Mouse (Mus musculus) hindbrain, embryonic 14.5 days (tissue): ENCODE measurements at regions not wholly inside any gene's neighbourhood (a gene's known extent, or its start where the extent isn't known, plus 50 kb on each side); places are given as distances from the start of the nearest gene placed in this dataset.

Experiments used
- ATAC-seq: fragments of 200-750 bp; cut with Nextera tagmentation; 2 replicates; pipeline ENCODE4 v1.8.0; 2017; ENCODE audit warnings: moderate number of reproducible peaks, mild to moderate bottlenecking, moderate TSS enrichment, moderate library complexity; ENCODE audit not compliant: low FRiP score
- DNase-seq: peaks from one replicate; pipeline ENCODE4 v3.0.0-alpha.2; 2015; ENCODE audit warnings: low spot score
- H3K27ac ChIP-seq: fragments of 300-500 bp; sonication (generic); 2 replicates; pipeline ENCODE4 v1.5.1; 2014; ENCODE audit warnings: mild to moderate bottlenecking, moderate library complexity
- H3K27me3 ChIP-seq: fragments of 300-500 bp; sonication (generic); 2 replicates; pipeline ENCODE4 v1.6.1; 2014; ENCODE audit warnings: mild to moderate bottlenecking, low read length, mixed read lengths; ENCODE audit not compliant: control insufficient read depth, insufficient read depth
- H3K36me3 ChIP-seq: fragments of 300-500 bp; sonication (generic); replicated peaks from 2 replicates; pipeline ENCODE4 v1.6.1; 2014; ENCODE audit not compliant: control insufficient read depth, insufficient read depth
- H3K4me1 ChIP-seq: fragments of 300-500 bp; sonication (generic); replicated peaks from 2 replicates; pipeline ENCODE4 v1.6.1; 2014; ENCODE audit warnings: antibody characterized with exemption, low read length, mixed read lengths; ENCODE audit not compliant: control insufficient read depth, insufficient read depth
- H3K4me2 ChIP-seq: fragments of 300-500 bp; sonication (generic); replicated peaks from 2 replicates; pipeline ENCODE4 v1.6.1; 2014; ENCODE audit warnings: mild to moderate bottlenecking, moderate library complexity
- H3K4me3 ChIP-seq: fragments of 300-500 bp; sonication (generic); replicated peaks from 2 replicates; pipeline ENCODE4 v1.5.1; 2014; ENCODE audit warnings: mild to moderate bottlenecking, low read length
- H3K9ac ChIP-seq: fragments of 300-500 bp; sonication (generic); 2 replicates; pipeline ENCODE4 v1.6.1; 2014
- H3K9me3 ChIP-seq: fragments of 300-500 bp; sonication (generic); 2 replicates; pipeline ENCODE4 v1.6.1; 2016; ENCODE audit warnings: low read length; ENCODE audit not compliant: control insufficient read depth
- WGBS: fragments of 180-500 bp; shearing (Covaris S2); extraction: QIAGEN DNeasy Blood & Tissue Kit; methylation state at CpG from one replicate; pipeline ENCODE4 v1.1.7; 2014; 5-methylcytosine and 5-hydroxymethylcytosine counted together

DNA sequence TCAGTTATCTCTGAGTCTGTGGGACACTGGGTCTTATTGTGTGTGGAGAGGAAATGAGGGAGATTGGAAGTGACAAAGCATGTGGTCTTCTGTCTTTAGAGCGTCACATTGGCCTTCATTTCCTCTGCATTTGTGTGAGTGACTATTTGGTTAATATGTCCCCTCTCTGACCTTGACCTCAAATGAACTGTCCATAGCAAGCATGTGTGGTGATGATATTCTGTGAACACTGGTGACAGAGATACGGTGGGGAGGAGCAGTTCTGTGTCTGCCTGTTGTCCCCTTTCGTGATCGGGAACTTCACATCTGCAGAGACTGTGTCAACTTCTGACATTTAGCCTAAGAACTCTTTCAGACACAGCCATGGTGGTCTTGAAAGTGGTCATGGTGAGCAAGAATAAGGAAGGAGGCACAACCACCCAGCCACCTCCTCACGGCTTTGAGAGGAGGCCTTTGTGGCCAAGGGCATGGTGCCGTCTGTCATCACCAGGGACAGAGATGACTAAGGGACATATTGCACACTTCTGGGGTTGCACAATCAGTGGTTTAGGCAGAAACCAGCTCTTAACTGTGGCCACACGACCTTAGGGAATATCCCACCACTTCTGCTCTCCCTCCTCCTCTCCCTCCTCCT lies 79.2 kb upstream of the Sulf2 start:
- H3K4me1 ChIP-seq: 0 out of 2 replicates have a peak, but pooled peaks cover 6% of the 10 kb centered on the region
- no peak for ATAC-seq
- peaks cover 5% of the 10 kb centered on the region; the same call in 1 of the 2 replicates for H3K27me3 ChIP-seq
- WGBS: 89% methylated on average over 7 of the region's 7 CpGs
- H3K9me3 ChIP-seq: no peaks in the 10 kb centered on the region
- no peak for DNase-seq
- H3K4me3 ChIP-seq: no peak overlapping the region
- H3K9ac ChIP-seq: no peak overlapping the region
- H3K27ac ChIP-seq: no peak overlapping the region
- H3K4me2 ChIP-seq: no peak overlapping the region
- H3K36me3 ChIP-seq: no peaks in the 10 kb centered on the region

DNA sequence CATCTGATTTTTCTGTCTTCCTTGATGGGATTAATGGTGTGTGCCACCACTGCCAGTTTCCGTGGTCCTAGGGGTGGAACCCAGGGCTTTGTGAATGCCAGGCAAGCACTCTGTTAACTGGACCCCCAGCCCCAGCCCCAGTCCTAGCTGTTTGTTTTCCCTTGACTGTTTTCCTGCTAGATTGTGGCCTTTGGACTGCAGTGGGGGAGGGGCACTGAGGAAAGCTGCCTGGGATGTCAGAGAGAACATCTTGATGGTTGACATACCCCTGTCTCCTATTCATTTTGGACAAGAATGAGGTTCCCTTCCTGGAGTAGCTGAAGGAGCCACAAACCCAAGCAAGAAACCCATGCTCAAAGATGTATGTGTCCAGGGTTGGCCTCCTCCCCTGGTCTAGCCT lies 77.8 kb upstream of the Sulf2 start:
- WGBS: 74% methylated on average over 1 of the region's 1 CpGs
- Histone ChIP-seq H3K4me3 (no peak overlapping the region), H3K9me3 (no peaks in the 10 kb centered on the region), H3K4me1 (0 out of 2 replicates have a peak, but pooled peaks cover 6% of the 10 kb centered on the region), H3K27ac (no peak overlapping the region), H3K36me3 (no peaks in the 10 kb centered on the region), H3K27me3 (peaks cover 5% of the 10 kb centered on the region; the same call in 1 of the 2 replicates), H3K4me2 (no peak overlapping the region), H3K9ac (no peak overlapping the region)
- DNase-seq (no peak), ATAC-seq (no peak)

DNA sequence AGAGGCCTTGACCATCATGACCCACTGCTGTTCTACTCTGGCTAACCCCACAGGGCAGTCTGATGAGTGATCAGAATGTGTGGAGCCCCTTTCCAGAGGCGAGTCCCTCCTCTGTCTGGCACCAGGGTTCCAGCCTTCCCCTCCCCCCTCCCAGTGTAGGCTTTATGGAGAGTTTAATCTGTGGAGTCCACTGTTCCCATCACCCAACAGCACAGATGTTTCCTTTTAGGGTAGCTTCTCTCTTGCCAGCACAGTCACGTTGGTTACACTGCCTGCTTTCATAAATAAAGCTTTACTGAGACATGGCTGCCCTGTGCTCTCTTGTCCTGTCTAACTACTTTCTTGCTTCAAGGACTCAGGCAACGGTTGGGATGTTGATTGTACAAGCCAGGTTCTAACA lies 76.9 kb upstream of the Sulf2 start:
- H3K4me1 ChIP-seq: 0 out of 2 replicates have a peak, but pooled peaks cover 3% of the 10 kb centered on the region
- no peak overlapping the region for H3K4me3 ChIP-seq
- ATAC-seq (no peak), DNase-seq (no peak)
- H3K9ac ChIP-seq: no peak overlapping the region
- H3K4me2 ChIP-seq: no peak overlapping the region
- H3K27ac ChIP-seq: no peak overlapping the region
- no peaks in the 10 kb centered on the region for H3K36me3 ChIP-seq
- H3K9me3 ChIP-seq: no peaks in the 10 kb centered on the region
- 58% methylated on average over 3 of the region's 3 CpGs for WGBS
- H3K27me3 ChIP-seq: peaks cover 5% of the 10 kb centered on the region; the same call in 1 of the 2 replicates

DNA sequence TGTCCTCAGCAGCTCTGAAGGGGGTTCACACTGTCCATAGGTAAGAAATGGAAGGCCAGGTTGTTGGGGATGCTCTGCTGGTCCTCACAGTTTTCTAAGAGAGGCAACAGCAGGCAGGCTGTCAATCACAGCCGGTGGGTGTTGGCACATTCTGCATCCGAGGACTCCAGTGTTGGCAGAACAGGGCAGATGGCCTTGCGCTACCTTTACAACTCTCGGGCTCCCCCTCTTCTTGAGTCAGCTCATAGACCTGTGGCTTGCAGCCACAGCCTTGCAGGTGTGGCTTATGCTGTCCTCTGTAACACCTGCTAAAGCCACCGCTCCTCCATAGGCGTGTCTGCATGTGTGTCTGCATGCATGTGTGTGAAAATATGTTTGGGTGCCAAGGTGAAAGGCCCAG lies 75.2 kb upstream of the Sulf2 start:
- DNase-seq (no peak), ATAC-seq (no peak)
- no peaks in the 10 kb centered on the region for H3K9me3 ChIP-seq
- no peak overlapping the region for H3K4me3 ChIP-seq
- H3K4me1 ChIP-seq: no peaks in the 10 kb centered on the region
- H3K27ac ChIP-seq: no peak overlapping the region
- peaks cover 5% of the 10 kb centered on the region; the same call in 1 of the 2 replicates for H3K27me3 ChIP-seq
- no peak overlapping the region for H3K4me2 ChIP-seq
- no peaks in the 10 kb centered on the region for H3K36me3 ChIP-seq
- 87% methylated on average over 6 of the region's 6 CpGs for WGBS
- no peak overlapping the region for H3K9ac ChIP-seq

DNA sequence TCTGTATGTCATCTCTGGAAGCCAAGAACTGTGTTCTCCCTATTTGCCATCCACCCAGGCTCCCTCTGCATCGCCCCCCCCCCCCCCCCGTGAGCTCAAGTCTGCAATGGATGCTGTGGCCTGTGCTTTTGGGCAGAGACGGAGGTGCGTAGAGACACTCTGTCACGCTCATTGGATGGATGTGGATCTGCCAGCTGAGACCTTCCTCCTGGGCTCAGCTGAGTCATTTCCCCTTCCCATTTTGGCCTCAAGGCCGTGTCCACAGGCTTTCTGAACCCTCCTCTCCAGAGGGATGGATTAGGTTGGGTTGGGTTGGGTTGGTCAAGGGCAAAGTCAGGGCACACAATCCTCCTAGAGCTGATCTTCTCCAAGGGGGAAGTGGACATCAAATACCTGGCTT lies 72.9 kb upstream of the Sulf2 start:
- no peak overlapping the region for H3K27ac ChIP-seq

DNA sequence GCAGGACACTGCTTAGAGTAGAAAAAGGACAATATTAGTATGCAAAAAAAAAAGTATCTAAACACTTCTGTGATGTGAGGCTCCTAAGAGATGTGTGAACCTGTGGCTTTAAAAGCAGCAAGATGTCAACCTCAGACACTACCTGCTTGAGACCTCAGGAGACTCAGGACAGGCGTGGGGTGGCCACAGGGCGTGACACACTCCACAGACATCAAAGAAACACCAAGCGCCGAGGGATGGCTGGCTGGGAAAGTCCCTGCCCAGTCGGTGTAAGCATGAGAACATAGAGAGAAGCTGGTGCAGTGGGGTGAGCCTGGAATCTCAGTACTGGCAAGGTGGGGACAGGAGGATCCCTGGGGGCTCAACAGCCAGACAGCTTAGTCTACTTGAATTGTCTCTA lies 72.0 kb upstream of the Sulf2 start:
- H3K4me1 ChIP-seq: no peaks in the 10 kb centered on the region
- DNase-seq (no peak), ATAC-seq (no peak)
- 58% methylated on average over 5 of the region's 5 CpGs for WGBS
- no peak overlapping the region for H3K4me2 ChIP-seq
- H3K9me3 ChIP-seq: no peaks in the 10 kb centered on the region
- no peak overlapping the region for H3K4me3 ChIP-seq
- no peaks in the 10 kb centered on the region for H3K36me3 ChIP-seq
- no peak overlapping the region for H3K27ac ChIP-seq
- no peak overlapping the region for H3K9ac ChIP-seq
- H3K27me3 ChIP-seq: peaks cover 18% of the 10 kb centered on the region

More for the DNA sequence above, 72.9 kb upstream of the Sulf2 start:
- Histone ChIP-seq H3K4me1 (no peaks in the 10 kb centered on the region), H3K36me3 (no peaks in the 10 kb centered on the region), H3K9me3 (no peaks in the 10 kb centered on the region), H3K9ac (no peak overlapping the region), H3K27me3 (peaks cover 13% of the 10 kb centered on the region), H3K4me3 (no peak overlapping the region), H3K4me2 (no peak overlapping the region)
- no peak for ATAC-seq
- WGBS: 69% methylated on average over 6 of the region's 6 CpGs
- DNase-seq: no peak

DNA sequence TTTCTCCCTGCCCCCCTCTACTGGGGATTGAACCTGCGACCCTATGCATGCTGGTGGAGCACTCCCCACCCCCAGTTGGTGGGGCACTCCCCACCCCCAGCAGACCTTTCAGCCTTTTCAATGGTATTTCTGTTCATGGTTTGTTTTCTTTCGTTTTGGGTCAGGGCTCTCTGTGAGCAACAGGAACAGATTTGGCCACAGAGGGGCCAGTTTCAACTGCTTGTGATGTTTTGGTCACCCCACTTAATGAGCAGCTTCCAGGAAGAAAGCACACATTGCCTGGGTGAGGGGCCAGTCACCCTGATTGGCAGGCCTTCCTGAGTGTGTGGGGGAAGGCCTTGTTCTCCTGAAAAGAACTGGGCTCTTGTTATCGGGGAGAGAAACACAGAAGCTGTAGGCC lies 71.5 kb upstream of the Sulf2 start:
- Histone ChIP-seq H3K27me3 (peaks cover 15% of the 10 kb centered on the region), H3K4me3 (no peak overlapping the region), H3K9me3 (no peaks in the 10 kb centered on the region), H3K27ac (no peak overlapping the region), H3K4me2 (no peak overlapping the region), H3K36me3 (no peaks in the 10 kb centered on the region), H3K9ac (no peak overlapping the region), H3K4me1 (no peaks in the 10 kb centered on the region)
- 12% methylated on average over 3 of the region's 3 CpGs for WGBS
- ATAC-seq (no peak; the same call in 1 of the 2 replicates), DNase-seq (no peak)

DNA sequence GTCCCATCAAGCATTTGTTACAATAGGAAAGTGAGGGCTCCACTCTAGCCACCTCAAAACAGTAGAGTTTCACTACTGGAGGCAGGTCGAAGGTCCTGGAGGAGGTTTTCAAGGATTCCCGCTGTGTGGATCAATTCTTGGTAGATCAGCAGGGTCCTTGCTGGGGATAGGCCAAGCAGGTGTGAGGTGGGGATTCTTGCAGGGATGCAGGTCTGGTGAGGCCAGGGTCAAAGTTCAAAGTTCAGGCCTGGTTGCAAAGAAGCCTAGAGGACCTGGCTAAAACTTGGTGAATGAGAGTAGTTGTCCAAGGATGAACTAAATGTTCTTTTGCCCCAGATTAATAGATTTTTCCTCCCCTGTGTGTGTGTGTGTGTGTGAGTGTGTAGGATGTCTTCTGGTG lies 70.9 kb upstream of the Sulf2 start:
- H3K4me1 ChIP-seq: no peaks in the 10 kb centered on the region
- no peaks in the 10 kb centered on the region for H3K36me3 ChIP-seq
- H3K4me3 ChIP-seq: no peak overlapping the region
- no peak overlapping the region for H3K9ac ChIP-seq
- ATAC-seq (no peak), DNase-seq (no peak)
- H3K27me3 ChIP-seq: peaks cover 19% of the 10 kb centered on the region
- 90% methylated on average over 2 of the region's 2 CpGs for WGBS
- H3K4me2 ChIP-seq: no peak overlapping the region
- no peaks in the 10 kb centered on the region for H3K9me3 ChIP-seq
- H3K27ac ChIP-seq: no peak overlapping the region

DNA sequence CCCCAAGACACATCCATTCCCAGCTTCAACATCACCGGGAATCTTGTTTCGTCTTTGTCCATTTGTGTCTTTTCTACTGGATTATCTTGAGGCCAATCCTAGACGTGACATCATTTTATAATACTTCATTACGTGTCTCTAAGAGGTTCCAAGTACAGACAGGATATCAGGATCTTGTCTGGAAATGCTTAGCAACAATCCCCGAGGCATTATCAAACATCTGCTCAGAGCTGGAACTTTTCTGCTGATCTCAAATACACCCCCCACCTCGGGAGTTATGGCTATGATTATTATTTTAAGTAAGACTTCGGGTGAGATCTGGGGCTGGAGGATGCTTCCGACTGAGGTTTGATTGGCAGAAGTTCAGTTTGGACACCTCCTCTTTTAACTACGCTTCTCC lies 69.9 kb upstream of the Sulf2 start:
- Histone ChIP-seq H3K27me3 (peaks cover 19% of the 10 kb centered on the region), H3K27ac (no peak overlapping the region), H3K4me3 (no peak overlapping the region), H3K4me2 (no peak overlapping the region), H3K36me3 (no peaks in the 10 kb centered on the region), H3K9ac (no peak overlapping the region), H3K4me1 (no peaks in the 10 kb centered on the region), H3K9me3 (no peaks in the 10 kb centered on the region)
- DNase-seq (no peak), ATAC-seq (no peak)
- 89% methylated on average over 9 of the region's 9 CpGs for WGBS

DNA sequence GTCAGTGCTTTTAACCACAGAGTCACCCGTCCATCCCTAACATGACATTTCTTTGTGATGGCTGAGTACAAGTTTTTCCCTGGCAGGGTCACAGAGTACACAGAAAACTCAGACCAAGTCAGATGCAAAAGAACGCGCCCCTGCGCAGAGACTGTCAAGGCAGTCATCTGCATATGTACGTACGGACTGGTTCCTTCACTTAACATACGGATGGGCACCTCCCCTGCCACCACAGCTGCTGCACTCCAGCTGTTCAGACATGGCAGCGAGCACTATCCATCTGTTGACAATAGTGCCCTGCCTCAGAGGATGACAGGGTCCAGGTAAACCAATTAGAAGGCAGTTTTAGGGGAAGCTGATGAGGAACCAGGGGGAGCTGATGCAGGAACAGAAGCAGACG lies 63.3 kb upstream of the Sulf2 start:
- Histone ChIP-seq H3K9me3 (no peaks in the 10 kb centered on the region), H3K27me3 (peaks cover 34% of the 10 kb centered on the region), H3K4me1 (peaks cover 18% of the 10 kb centered on the region), H3K4me2 (no peak overlapping the region), H3K9ac (no peak overlapping the region), H3K36me3 (no peaks in the 10 kb centered on the region), H3K27ac (no peak overlapping the region), H3K4me3 (no peak overlapping the region)
- WGBS: 62% methylated on average over 9 of the region's 9 CpGs
- DNase-seq: no peak
- ATAC-seq: no peak
